In the genomic region with DNA sequence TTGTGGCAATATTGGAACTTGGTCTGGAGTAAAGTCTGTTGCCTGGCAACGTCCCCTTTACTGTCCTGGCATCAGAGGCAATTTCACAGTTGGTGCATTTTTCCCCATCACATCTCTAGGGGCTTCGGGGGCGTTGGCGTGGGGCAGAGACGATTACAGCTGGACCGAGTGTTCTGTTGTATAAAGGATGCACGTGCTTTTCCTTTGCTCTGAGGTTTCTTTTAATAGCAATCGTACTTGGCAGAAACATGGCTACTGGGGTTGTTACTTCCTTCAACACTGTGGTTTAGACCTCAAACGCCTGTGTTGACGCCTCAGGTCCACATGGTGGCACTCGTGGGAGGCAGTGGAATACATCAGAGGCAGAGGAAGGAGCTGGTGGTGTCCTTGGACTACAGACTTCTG, we compare ENCODE assay signal across 8 mouse cellular contexts. TPM values are rescaled to one million over a fixed set of nuclear protein-coding genes. Genes with fewer than 3 reads are reported as not detected.
A peak's percentile ranks its signal among the peaks of the same experiment; 100 is the strongest.
DNase-seq lines count a peak whose midpoint lies in the region; ATAC-seq and TF ChIP-seq lines count a peak whose summit lies in the region.

No protein-coding gene starts in this region.

- no peak overlapping the region for H3K9ac ChIP-seq in heart, adult 2 months (ENCODE audit: low read depth, low read length)
- H3K9ac ChIP-seq in midbrain, embryonic 12.5 days (replicated peaks) = no peak overlapping the region

- no peak for TF ChIP-seq POLR2A in heart, adult 2 months (IDR thresholded peaks at IDR 0.05; ENCODE audit: insufficient read depth, low read depth, low read length)
- no peak for TF ChIP-seq POLR2A in kidney, adult 2 months (IDR thresholded peaks at IDR 0.05; ENCODE audit: low read depth, low read length)
- TF ChIP-seq POLR2A in small intestine, adult 2 months (IDR thresholded peaks at IDR 0.05; ENCODE audit: low read depth, low read length) = no peak

- H3K4me1 ChIP-seq in heart, adult 2 months (ENCODE audit: control insufficient read depth, insufficient read depth, low read length) = no peaks in the 10 kb centered on the region
- no peaks in the 10 kb centered on the region for H3K4me1 ChIP-seq in kidney, adult 2 months (ENCODE audit: control insufficient read depth, insufficient read depth, low read length)
- H3K4me1 ChIP-seq in midbrain, embryonic 12.5 days = no peaks in the 10 kb centered on the region
- no peaks in the 10 kb centered on the region for H3K4me1 ChIP-seq in small intestine, adult 2 months (ENCODE audit: control insufficient read depth, insufficient read depth, insufficient read length, low read length)

- H3K4me3 ChIP-seq in heart, adult 2 months = no peak overlapping the region
- H3K4me3 ChIP-seq in kidney, adult 2 months (ENCODE audit: insufficient read depth, low read depth, low read length) = no peak overlapping the region
- H3K4me3 ChIP-seq in midbrain, embryonic 12.5 days = no peak overlapping the region
- 0 out of 2 replicates have a peak overlapping the region, but pooled peaks have one; percentile 12 for H3K4me3 ChIP-seq in small intestine, adult 2 months (ENCODE audit: low read depth, low read length)

- WGBS in heart, adult 2 months = 5% methylated on average over 11 of the region's 11 CpGs
- 16% methylated on average over 11 of the region's 11 CpGs for WGBS in kidney, adult 2 months
- 36% methylated on average over 11 of the region's 11 CpGs for WGBS in midbrain, embryonic 12.5 days
- 17% methylated on average over 11 of the region's 11 CpGs for WGBS in small intestine, adult 2 months

- no peak for DNase-seq in cerebellum, adult 11 months
- peak; percentile 8 to 42 for DNase-seq in cerebellum, postnatal 25 days
- DNase-seq in heart, adult 2 months = peak; percentile 39 to 68
- DNase-seq in kidney, adult 2 months = peak; percentile 60
- DNase-seq in left cerebral cortex, postnatal 4 days = peak; percentile 56

- H3K79me2 ChIP-seq in heart, adult 2 months (replicated peaks; ENCODE audit: control insufficient read depth, insufficient read depth, low read length) = no peaks in the 10 kb centered on the region

- TF ChIP-seq EP300 in heart, adult 2 months (IDR thresholded peaks at IDR 0.05; ENCODE audit: insufficient read depth, low read depth, low read length) = no peak

- ATAC-seq in cerebellum, adult (ENCODE audit: insufficient number of reproducible peaks, low FRiP score, low TSS enrichment) = peak; percentile 76
- ATAC-seq in midbrain, embryonic 12.5 days (ENCODE audit: low FRiP score, low read depth) = peak; percentile 80; the same call in 1 of the 2 replicates

- no peaks in the 10 kb centered on the region for H3K9me3 ChIP-seq in midbrain, embryonic 12.5 days

- no peaks in the 10 kb centered on the region for H3K27me3 ChIP-seq in heart, adult 2 months (ENCODE audit: control insufficient read depth, insufficient read depth, low read length)
- H3K27me3 ChIP-seq in kidney, adult 2 months (replicated peaks; ENCODE audit: control insufficient read depth, insufficient read depth, low read length) = no peaks in the 10 kb centered on the region
- H3K27me3 ChIP-seq in midbrain, embryonic 12.5 days = no peaks in the 10 kb centered on the region
- H3K27me3 ChIP-seq in small intestine, adult 2 months (ENCODE audit: control insufficient read depth, insufficient read depth, low read length) = no peaks in the 10 kb centered on the region

- peak; percentile 62 for TF ChIP-seq CTCF in heart, adult 2 months (IDR thresholded peaks at IDR 0.05)
- TF ChIP-seq CTCF in kidney, adult 2 months (conservative IDR thresholded peaks at IDR 0.05; ENCODE audit: insufficient read depth, insufficient read length, low read depth, low read length) = peak; percentile 89
- peak; percentile 76; the same call in 1 of the 2 replicates for TF ChIP-seq CTCF in small intestine, adult 2 months (IDR thresholded peaks at IDR 0.05; ENCODE audit: extremely low read depth, insufficient read length, insufficient replicate concordance, low read depth, low read length)

- H3K27ac ChIP-seq in heart, adult 2 months = no peak overlapping the region
- H3K27ac ChIP-seq in kidney, adult 2 months (ENCODE audit: insufficient read depth, low read depth, low read length) = no peak overlapping the region
- H3K27ac ChIP-seq in midbrain, embryonic 12.5 days (replicated peaks) = no peak overlapping the region
- no peak overlapping the region for H3K27ac ChIP-seq in small intestine, adult 2 months (ENCODE audit: insufficient read depth, low read depth, low read length)

- H3K36me3 ChIP-seq in heart, adult 2 months (ENCODE audit: control insufficient read depth, insufficient read depth, low read length) = no peaks in the 10 kb centered on the region
- no peaks in the 10 kb centered on the region for H3K36me3 ChIP-seq in kidney, adult 2 months (ENCODE audit: control insufficient read depth, insufficient read depth, low read length)
- no peaks in the 10 kb centered on the region for H3K36me3 ChIP-seq in midbrain, embryonic 12.5 days
- H3K36me3 ChIP-seq in small intestine, adult 2 months (ENCODE audit: control insufficient read depth, insufficient read depth, low read length) = no peaks in the 10 kb centered on the region

- intact Hi-C loops in heart, adult 2 months (cut with DNase I) = loop anchor here (5.0 kb wide), 1 partner anchor 34 kb away; no protein-coding TSS in a partner anchor
- intact Hi-C loops in left cerebral cortex, postnatal 4 days (cut with DNase I) = no loop called here

- no peak overlapping the region for H3K4me2 ChIP-seq in midbrain, embryonic 12.5 days (replicated peaks)

RNA-seq across cellular contexts. Expression of a gene that starts 2.1 kb away (rescaled TPM):
- not detected for total RNA-seq in heart, adult 2 months (2021)
- 0.33 and 0.38 TPM in 2 replicates for polyA plus RNA-seq in heart, adult 2 months (2012; rRNA removed)
- 0.09 and 0.12 TPM in 2 replicates for polyA plus RNA-seq in kidney, adult 2 months (2012; rRNA removed)
- total RNA-seq in left cerebral cortex, postnatal 4 days (2021) = not detected
- not detected in 2 replicates for polyA plus RNA-seq in midbrain, embryonic 12.5 days (2016; fragmentation: Nextera tagmentation; extraction: Ambion mirVana)
- not detected in 2 replicates for polyA plus RNA-seq in small intestine, adult 2 months (2012; rRNA removed)

RNA-seq across cellular contexts. Expression of a gene that starts 8.8 kb away (rescaled TPM):
- under 1 TPM; 0.63 to 0.73 TPM for total RNA-seq in heart, adult 2 months (2021)
- polyA plus RNA-seq in heart, adult 2 months (2012; rRNA removed) = 0.80 and 1.6 TPM in 2 replicates
- 0.34 and 0.63 TPM in 2 replicates for polyA plus RNA-seq in kidney, adult 2 months (2012; rRNA removed)
- under 1 TPM in 1 of 2 experiments, not detected in 1; 0.28 TPM for total RNA-seq in left cerebral cortex, postnatal 4 days (2021)
- polyA plus RNA-seq in midbrain, embryonic 12.5 days (2016; fragmentation: Nextera tagmentation; extraction: Ambion mirVana) = 0.14 and 0.21 TPM in 2 replicates
- 0.13 and 0.14 TPM in 2 replicates for polyA plus RNA-seq in small intestine, adult 2 months (2012; rRNA removed)

RNA-seq across cellular contexts. Expression of a gene that starts 52.0 kb away (rescaled TPM):
- total RNA-seq in heart, adult 2 months (2021) = under 1 TPM; 0.16 to 0.23 TPM
- 0.20 and 0.70 TPM in 2 replicates for polyA plus RNA-seq in heart, adult 2 months (2012; rRNA removed)
- polyA plus RNA-seq in kidney, adult 2 months (2012; rRNA removed) = 0.06 and 0.12 TPM in 2 replicates
- not detected for total RNA-seq in left cerebral cortex, postnatal 4 days (2021)
- not detected in 2 replicates for polyA plus RNA-seq in midbrain, embryonic 12.5 days (2016; fragmentation: Nextera tagmentation; extraction: Ambion mirVana)
- polyA plus RNA-seq in small intestine, adult 2 months (2012; rRNA removed) = not detected in 2 replicates

RNA-seq across cellular contexts. Expression of a gene that starts 58.4 kb away (rescaled TPM):
- total RNA-seq in heart, adult 2 months (2021) = under 1 TPM; 0.26 to 0.48 TPM
- 0.20 and 0.49 TPM in 2 replicates for polyA plus RNA-seq in heart, adult 2 months (2012; rRNA removed)
- polyA plus RNA-seq in kidney, adult 2 months (2012; rRNA removed) = 0.11 and 0.78 TPM in 2 replicates
- total RNA-seq in left cerebral cortex, postnatal 4 days (2021) = not detected
- polyA plus RNA-seq in midbrain, embryonic 12.5 days (2016; fragmentation: Nextera tagmentation; extraction: Ambion mirVana) = not detected in 2 replicates
- polyA plus RNA-seq in small intestine, adult 2 months (2012; rRNA removed) = 0.25 TPM in 1 of 2 replicates, not detected in the other
